Mouse (Mus musculus): ENCODE data around the gene Nploc4. TPM values are rescaled to one million over a fixed set of nuclear protein-coding genes. Genes with fewer than 3 reads are reported as not detected.

The Nploc4 gene
- 18.5 and 19.0 TPM in 2 replicates for polyA plus RNA-seq (2015; fragmentation: Nextera tagmentation; extraction: Ambion mirVana)

DNA sequence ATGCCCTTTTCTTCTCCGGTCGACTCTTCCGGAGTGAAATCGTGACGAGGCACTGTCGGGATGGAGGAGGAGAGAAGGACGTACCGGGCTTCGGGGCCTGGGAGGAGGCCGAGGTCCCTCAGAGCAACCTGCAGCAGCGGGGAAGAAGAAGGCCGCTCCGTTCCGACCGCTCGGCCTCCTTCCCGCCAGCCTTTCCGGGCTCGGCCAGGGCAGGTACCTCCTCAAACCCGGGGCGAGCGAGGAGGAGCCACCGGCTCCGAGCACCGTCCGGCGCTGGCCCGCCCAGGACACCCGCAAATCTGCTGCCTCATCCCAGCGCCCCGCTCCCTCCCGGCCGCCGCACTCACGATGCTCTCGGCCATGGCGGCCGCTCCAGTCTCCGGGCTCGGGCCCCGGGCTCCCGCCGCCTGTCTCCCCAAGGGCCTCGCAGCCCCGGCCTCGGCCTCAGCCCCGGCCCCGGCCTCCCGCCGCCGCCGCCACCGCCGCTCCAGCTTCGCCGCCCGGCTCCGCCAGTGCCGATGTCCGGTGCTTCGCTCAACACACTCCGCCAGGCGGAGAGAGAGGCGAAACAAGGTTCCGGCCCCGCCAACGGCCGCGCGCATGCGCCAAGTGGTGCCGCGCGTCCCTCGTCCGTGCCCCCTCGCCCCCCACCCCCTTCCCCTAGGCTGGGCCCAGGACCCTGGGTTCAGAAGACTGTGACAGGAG, at the start of gene Nploc4:
TSS of gene Nploc4 (minus strand) at position 557 of the 705 bp plus-strand sequence.
- peak within 1 kb of the TSS; percentile 78 for H3K4me2 ChIP-seq (ENCODE audit: low read depth, low read length)
- H3K36me3 ChIP-seq (ENCODE audit: control insufficient read depth, insufficient read depth): peaks cover 16% of the 10 kb centered on the region
- WGBS (ENCODE audit: insufficient replicate concordance): under 1% methylated on average over 71 of the region's 77 CpGs
- H3K9me3 ChIP-seq (replicated peaks; ENCODE audit: control insufficient read depth, low read length): no peaks in the 10 kb centered on the region
- H3K9ac ChIP-seq (ENCODE audit: low read depth, low read length): peak within 1 kb of the TSS; percentile 98
- ATAC-seq (ENCODE audit: low read depth): peak; percentile 94
- H3K27me3 ChIP-seq (ENCODE audit: control insufficient read depth, insufficient read depth, low read depth, low read length): no peaks in the 10 kb centered on the region
- peak within 1 kb of the TSS; percentile 91 for H3K4me3 ChIP-seq (ENCODE audit: low read depth, low read length)
- H3K27ac ChIP-seq (ENCODE audit: low read length): peak within 1 kb of the TSS; percentile 93
- peaks cover 11% of the 10 kb centered on the region for H3K4me1 ChIP-seq (ENCODE audit: control insufficient read depth, low read depth, low read length)

DNA sequence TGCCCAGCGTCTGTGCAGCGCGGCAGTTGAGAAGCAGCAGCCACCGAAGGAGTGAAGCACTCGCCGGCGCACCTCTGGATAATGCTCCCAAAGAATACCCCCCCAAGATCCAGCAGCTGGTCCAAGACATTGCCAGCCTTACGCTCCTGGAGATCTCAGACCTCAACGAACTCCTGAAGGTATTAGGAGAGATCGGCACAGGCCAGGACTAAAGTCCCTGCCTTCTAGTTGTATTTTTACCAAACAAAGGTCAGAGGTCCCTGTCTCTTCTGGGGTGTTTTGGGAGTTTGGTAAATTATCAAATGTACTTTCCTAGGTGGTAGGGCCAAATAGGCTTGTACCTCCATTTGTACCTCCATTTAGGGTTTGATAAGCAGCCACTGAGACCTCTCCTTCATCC, 47.7 kb upstream of the Nploc4 start:
- H3K9me3 ChIP-seq (replicated peaks; ENCODE audit: control insufficient read depth, low read length): no peaks in the 10 kb centered on the region
- no peaks in the 10 kb centered on the region for H3K27me3 ChIP-seq (ENCODE audit: control insufficient read depth, insufficient read depth, low read depth, low read length)
- H3K4me2 ChIP-seq (ENCODE audit: low read depth, low read length): peak overlapping the region; percentile 89
- peak overlapping the region; percentile 95 for H3K4me3 ChIP-seq (ENCODE audit: low read depth, low read length)
- H3K4me1 ChIP-seq (ENCODE audit: control insufficient read depth, low read depth, low read length): peaks cover 30% of the 10 kb centered on the region
- peak overlapping the region; percentile 84 for H3K9ac ChIP-seq (ENCODE audit: low read depth, low read length)
- H3K36me3 ChIP-seq (ENCODE audit: control insufficient read depth, insufficient read depth): peaks cover 32% of the 10 kb centered on the region
- whole genome bisulfite sequencing (ENCODE audit: insufficient replicate concordance): 4% methylated on average over 10 of the region's 10 CpGs
- ATAC-seq (ENCODE audit: low read depth): no peak
- peak overlapping the region; percentile 72 for H3K27ac ChIP-seq (ENCODE audit: low read length)

DNA sequence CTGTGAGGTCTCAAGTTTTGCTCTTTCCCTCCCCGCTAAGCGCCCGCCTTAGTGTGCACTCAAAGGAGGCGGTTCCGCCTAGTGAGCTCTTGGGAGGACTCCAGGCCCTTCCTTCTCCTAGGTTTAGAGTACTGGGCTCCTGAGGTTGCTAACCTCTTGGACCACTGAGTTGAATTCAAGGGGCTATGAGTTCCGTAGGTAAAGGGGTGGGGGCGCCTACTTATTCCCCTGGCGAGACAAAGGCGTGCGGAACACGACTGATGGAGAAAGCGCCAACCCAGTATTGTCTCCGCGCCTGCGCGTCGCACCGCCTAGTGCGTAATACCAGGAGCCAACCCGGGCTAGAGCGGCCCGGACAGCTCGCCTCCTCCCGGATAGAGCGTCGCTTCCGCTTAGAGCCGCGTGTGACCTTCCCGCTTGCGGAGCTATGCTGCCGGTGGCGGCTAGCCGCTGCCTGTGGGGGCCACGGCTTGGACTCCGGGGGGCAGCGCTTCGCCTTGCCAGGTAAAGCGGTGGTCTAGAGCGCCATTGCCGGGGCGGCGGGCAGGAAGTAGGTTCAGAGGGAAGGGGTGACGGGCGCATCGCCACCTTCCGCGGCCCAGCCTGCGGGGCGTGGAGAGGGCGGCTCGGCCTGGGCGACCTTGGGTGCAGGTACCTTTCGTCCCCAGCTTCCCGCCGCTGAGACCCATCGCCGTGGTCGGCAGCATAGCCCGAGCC, 46.9 kb upstream of the Nploc4 start, which contains the start of gene Mrpl12:
TSS of gene Mrpl12 (plus strand) at position 349 of the 717 bp plus-strand sequence.
- ATAC-seq (ENCODE audit: low read depth): peak; percentile 88
- Histone ChIP-seq H3K9ac (ENCODE audit: low read depth, low read length) (peak within 1 kb of the TSS; percentile 84), H3K27ac (ENCODE audit: low read length) (peak within 1 kb of the TSS; percentile 72), H3K4me1 (ENCODE audit: control insufficient read depth, low read depth, low read length) (peaks cover 27% of the 10 kb centered on the region), H3K4me3 (ENCODE audit: low read depth, low read length) (peak within 1 kb of the TSS; percentile 95), H3K27me3 (ENCODE audit: control insufficient read depth, insufficient read depth, low read depth, low read length) (no peaks in the 10 kb centered on the region), H3K4me2 (ENCODE audit: low read depth, low read length) (peak within 1 kb of the TSS; percentile 89), H3K9me3 (replicated peaks; ENCODE audit: control insufficient read depth, low read length) (no peaks in the 10 kb centered on the region), H3K36me3 (ENCODE audit: control insufficient read depth, insufficient read depth) (peaks cover 39% of the 10 kb centered on the region)
- WGBS (ENCODE audit: insufficient replicate concordance): 0% methylated on average over 57 of the region's 60 CpGs

DNA sequence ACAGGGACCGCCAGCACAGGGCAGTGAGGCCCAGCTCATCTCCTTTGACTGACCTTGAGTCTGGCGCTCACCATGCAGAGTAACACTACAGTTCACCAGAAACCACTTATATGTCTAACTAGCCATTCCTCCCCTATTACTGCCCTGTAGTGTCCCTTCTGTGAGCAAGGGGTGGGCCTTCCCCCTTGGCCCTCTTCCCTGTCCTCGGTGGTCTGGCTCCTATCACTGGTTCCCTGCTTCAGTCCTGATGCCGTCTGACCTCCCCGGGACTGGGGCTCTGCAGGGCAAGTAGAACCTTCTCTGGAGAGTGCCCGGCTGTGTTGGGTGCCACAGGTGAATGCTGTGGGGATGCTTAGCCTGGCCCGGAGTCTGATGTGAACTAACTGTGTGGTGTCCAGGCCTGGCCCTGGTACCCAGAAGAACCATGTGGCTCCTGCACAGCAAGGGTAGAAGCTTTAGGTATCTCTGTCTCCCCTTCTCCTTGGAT, 46.0 kb upstream of the Nploc4 start:
- 87% methylated on average over 7 of the region's 7 CpGs for WGBS (ENCODE audit: insufficient replicate concordance)
- Histone ChIP-seq H3K9ac (ENCODE audit: low read depth, low read length) (peak overlapping the region; percentile 84), H3K27me3 (ENCODE audit: control insufficient read depth, insufficient read depth, low read depth, low read length) (no peaks in the 10 kb centered on the region), H3K4me2 (ENCODE audit: low read depth, low read length) (peak overlapping the region; percentile 89), H3K4me3 (ENCODE audit: low read depth, low read length) (peak overlapping the region; percentile 95), H3K36me3 (ENCODE audit: control insufficient read depth, insufficient read depth) (peaks cover 48% of the 10 kb centered on the region), H3K9me3 (replicated peaks; ENCODE audit: control insufficient read depth, low read length) (no peaks in the 10 kb centered on the region), H3K4me1 (ENCODE audit: control insufficient read depth, low read depth, low read length) (peaks cover 26% of the 10 kb centered on the region), H3K27ac (ENCODE audit: low read length) (peak overlapping the region; percentile 65)
- no peak for ATAC-seq (ENCODE audit: low read depth)

DNA sequence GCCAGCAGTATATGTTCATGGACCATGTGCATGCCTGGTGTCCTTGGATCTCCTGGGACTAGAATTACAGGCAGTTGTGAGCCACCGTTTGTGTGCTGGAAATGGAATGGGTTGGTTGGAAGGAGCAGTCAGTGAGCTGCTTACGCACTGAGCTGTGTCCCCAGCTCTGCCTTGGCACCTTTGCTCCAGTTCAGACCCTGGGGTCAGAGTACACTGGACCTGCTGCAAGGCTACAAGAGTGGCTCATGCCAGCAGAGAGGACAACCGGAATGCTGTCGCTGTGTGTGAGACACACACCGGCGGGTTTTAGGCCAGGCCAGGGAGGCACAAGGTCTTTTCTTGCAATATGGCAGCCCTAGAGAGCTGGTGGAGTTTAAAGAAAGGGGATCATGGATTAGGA, 34.5 kb upstream of the Nploc4 start:
- no peak for ATAC-seq (ENCODE audit: low read depth)
- no peak overlapping the region for H3K4me3 ChIP-seq (ENCODE audit: low read depth, low read length)
- H3K36me3 ChIP-seq (ENCODE audit: control insufficient read depth, insufficient read depth): peaks cover 40% of the 10 kb centered on the region
- H3K4me1 ChIP-seq (ENCODE audit: control insufficient read depth, low read depth, low read length): peaks cover 11% of the 10 kb centered on the region
- no peak overlapping the region for H3K27ac ChIP-seq (ENCODE audit: low read length)
- H3K9ac ChIP-seq (ENCODE audit: low read depth, low read length): no peak overlapping the region
- WGBS (ENCODE audit: insufficient replicate concordance): 80% methylated on average over 6 of the region's 6 CpGs
- no peaks in the 10 kb centered on the region for H3K27me3 ChIP-seq (ENCODE audit: control insufficient read depth, insufficient read depth, low read depth, low read length)
- H3K9me3 ChIP-seq (replicated peaks; ENCODE audit: control insufficient read depth, low read length): no peaks in the 10 kb centered on the region
- no peak overlapping the region for H3K4me2 ChIP-seq (ENCODE audit: low read depth, low read length)

DNA sequence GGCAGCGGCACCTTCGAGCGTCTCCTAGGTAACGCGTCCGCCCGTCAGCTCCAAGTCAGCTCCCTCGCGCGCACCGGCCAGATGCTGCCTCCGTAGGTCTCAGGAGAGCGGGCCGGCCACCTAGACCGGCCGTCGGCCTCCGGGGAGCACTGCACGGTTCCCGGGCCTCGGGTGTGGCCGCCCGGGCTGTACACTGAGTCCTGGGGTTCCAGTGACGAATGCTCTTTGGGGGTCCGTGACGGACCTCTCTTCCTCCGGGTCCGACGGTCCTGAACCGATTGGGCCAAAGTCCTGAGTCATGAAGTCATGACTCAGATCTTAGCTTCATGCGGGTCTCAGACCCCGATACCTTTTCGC, 30.2 kb upstream of the Nploc4 start:
- peak; percentile 46 for ATAC-seq (ENCODE audit: low read depth)
- Histone ChIP-seq H3K27ac (ENCODE audit: low read length) (peak overlapping the region; percentile 75), H3K36me3 (ENCODE audit: control insufficient read depth, insufficient read depth) (peaks cover 18% of the 10 kb centered on the region), H3K4me2 (ENCODE audit: low read depth, low read length) (peak overlapping the region; percentile 94), H3K9me3 (replicated peaks; ENCODE audit: control insufficient read depth, low read length) (no peaks in the 10 kb centered on the region), H3K27me3 (ENCODE audit: control insufficient read depth, insufficient read depth, low read depth, low read length) (no peaks in the 10 kb centered on the region), H3K4me3 (ENCODE audit: low read depth, low read length) (peak overlapping the region; percentile 96), H3K9ac (ENCODE audit: low read depth, low read length) (peak overlapping the region; percentile 91), H3K4me1 (ENCODE audit: control insufficient read depth, low read depth, low read length) (peaks cover 23% of the 10 kb centered on the region)
- WGBS (ENCODE audit: insufficient replicate concordance): under 1% methylated on average over 33 of the region's 33 CpGs

DNA sequence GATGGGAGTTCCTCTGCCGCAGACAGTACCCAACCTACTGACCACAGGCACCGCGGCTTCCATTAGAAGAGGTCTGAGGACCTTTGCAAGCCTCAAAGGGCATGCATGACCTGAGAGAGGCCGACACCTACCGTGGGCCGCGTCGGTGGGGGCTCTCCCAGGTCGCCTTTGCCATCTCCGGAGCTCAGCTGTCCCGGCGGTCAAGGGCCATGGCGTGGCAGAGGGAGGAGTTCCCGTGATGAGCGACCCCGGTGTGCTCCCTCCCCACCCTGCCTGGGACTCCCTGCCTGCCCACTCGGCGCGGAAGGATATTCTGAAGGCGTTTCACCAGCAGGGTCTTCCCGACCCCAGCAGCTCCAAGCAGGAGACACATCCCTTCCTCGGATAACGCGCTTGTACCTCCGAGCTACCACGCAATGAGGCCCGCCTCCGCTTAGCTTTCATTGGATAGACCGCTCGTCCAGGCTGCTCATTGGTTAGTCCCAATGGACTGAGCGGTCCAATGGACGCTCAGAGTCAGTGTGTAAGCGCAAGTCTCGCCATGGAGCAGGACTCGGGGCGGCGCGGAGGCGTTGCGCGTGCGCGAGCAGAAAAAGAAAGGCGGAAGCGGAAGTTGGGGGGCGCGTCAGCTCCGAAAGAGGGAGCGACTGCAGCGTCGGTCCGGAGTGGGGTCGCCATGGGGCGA, 29.7 kb upstream of the Nploc4 start, which contains the start of gene Arl16:
TSS of gene Arl16 (minus strand) at position 557 of the 685 bp plus-strand sequence.
- Histone ChIP-seq H3K4me1 (ENCODE audit: control insufficient read depth, low read depth, low read length) (peaks cover 23% of the 10 kb centered on the region), H3K27me3 (ENCODE audit: control insufficient read depth, insufficient read depth, low read depth, low read length) (no peaks in the 10 kb centered on the region), H3K4me3 (ENCODE audit: low read depth, low read length) (peak within 1 kb of the TSS; percentile 96), H3K27ac (ENCODE audit: low read length) (peak within 1 kb of the TSS; percentile 75), H3K9ac (ENCODE audit: low read depth, low read length) (peak within 1 kb of the TSS; percentile 91), H3K9me3 (replicated peaks; ENCODE audit: control insufficient read depth, low read length) (no peaks in the 10 kb centered on the region), H3K36me3 (ENCODE audit: control insufficient read depth, insufficient read depth) (peaks cover 18% of the 10 kb centered on the region), H3K4me2 (ENCODE audit: low read depth, low read length) (peak within 1 kb of the TSS; percentile 94)
- peak; percentile 100 for ATAC-seq (ENCODE audit: low read depth)
- WGBS (ENCODE audit: insufficient replicate concordance): under 1% methylated on average over 46 of the region's 54 CpGs

DNA sequence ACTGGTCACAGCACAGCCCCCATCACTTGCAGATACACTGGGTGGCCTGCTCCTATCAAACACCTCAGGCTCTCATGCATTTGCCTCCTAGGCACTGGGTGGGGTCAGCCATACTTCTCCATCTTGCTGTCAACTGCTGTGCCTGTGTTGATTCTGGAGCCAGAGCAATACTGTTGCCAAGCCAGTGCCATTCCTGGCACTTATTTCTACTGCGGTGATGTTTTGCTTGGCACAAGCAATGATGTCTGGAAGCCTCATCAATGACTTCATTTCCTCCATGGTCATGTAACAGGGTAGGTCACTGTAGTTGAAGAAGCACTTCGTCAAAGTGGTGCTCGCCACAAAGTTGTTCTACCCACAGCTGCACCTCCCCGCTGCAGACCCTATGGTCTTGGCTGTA, 28.0 kb upstream of the Nploc4 start:
- Histone ChIP-seq H3K4me3 (ENCODE audit: low read depth, low read length) (no peak overlapping the region), H3K4me2 (ENCODE audit: low read depth, low read length) (no peak overlapping the region)

More for the DNA sequence above, 28.0 kb upstream of the Nploc4 start:
- Histone ChIP-seq H3K9ac (ENCODE audit: low read depth, low read length) (no peak overlapping the region), H3K4me1 (ENCODE audit: control insufficient read depth, low read depth, low read length) (peaks cover 23% of the 10 kb centered on the region), H3K27me3 (ENCODE audit: control insufficient read depth, insufficient read depth, low read depth, low read length) (no peaks in the 10 kb centered on the region), H3K9me3 (replicated peaks; ENCODE audit: control insufficient read depth, low read length) (no peaks in the 10 kb centered on the region), H3K36me3 (ENCODE audit: control insufficient read depth, insufficient read depth) (peaks cover 14% of the 10 kb centered on the region), H3K27ac (ENCODE audit: low read length) (no peak overlapping the region)
- 72% methylated on average over 4 of the region's 4 CpGs for WGBS (ENCODE audit: insufficient replicate concordance)
- ATAC-seq (ENCODE audit: low read depth): no peak

All from liver, embryonic 16.5 days (tissue).